Mouse (Mus musculus) limb, embryonic 10.5 days (tissue): ENCODE measurements at regions not wholly inside any gene's neighbourhood (a gene's known extent, or its start where the extent isn't known, plus 50 kb on each side); places are given as distances from the start of the nearest gene placed in this dataset.
"Not testable (repeated sequence)": the region's sequence is repeated elsewhere in the genome, so short reads cannot be mapped to it uniquely, and the experiment has no call there.

Experiments
- DNase-seq: peaks from one replicate; pipeline ENCODE4 v3.0.0-alpha.2; 2017; ENCODE audit warnings: low spot score
- H3K27ac ChIP-seq: fragments of 300-500 bp; sonication (generic); 2 replicates; pipeline ENCODE4 v1.5.1; 2016; ENCODE audit warnings: mild to moderate bottlenecking
- H3K27me3 ChIP-seq: fragments of 300-500 bp; sonication (generic); 2 replicates; pipeline ENCODE4 v1.6.1; 2016; ENCODE audit warnings: low read depth, mild to moderate bottlenecking; ENCODE audit not compliant: poor library complexity, severe bottlenecking
- H3K36me3 ChIP-seq: fragments of 300-500 bp; sonication (generic); 2 replicates; pipeline ENCODE4 v1.6.1; 2016; ENCODE audit warnings: mild to moderate bottlenecking, moderate library complexity
- H3K4me1 ChIP-seq: fragments of 300-500 bp; sonication (generic); 2 replicates; pipeline ENCODE4 v1.6.1; 2016
- H3K4me3 ChIP-seq: fragments of 300-500 bp; sonication (generic); 2 replicates; pipeline ENCODE4 v1.5.1; 2016; ENCODE audit warnings: mild to moderate bottlenecking, moderate library complexity
- H3K9me3 ChIP-seq: fragments of 300-500 bp; sonication (generic); replicated peaks from 2 replicates; pipeline ENCODE4 v1.6.1; 2016; ENCODE audit warnings: mild to moderate bottlenecking
- WGBS: fragments of 180-500 bp; shearing (Covaris S2); methylation state at CpG from one replicate; pipeline ENCODE4 v1.1.7; 2016; 5-methylcytosine and 5-hydroxymethylcytosine counted together

- WGBS = 80% methylated on average over 1 of the region's 1 CpGs
- no peaks in the 10 kb centered on the region for H3K27me3 ChIP-seq
- H3K36me3 ChIP-seq = no peaks in the 10 kb centered on the region
- no peaks in the 10 kb centered on the region for H3K4me1 ChIP-seq
- no peaks in the 10 kb centered on the region for H3K9me3 ChIP-seq
- no peak overlapping the region for H3K4me3 ChIP-seq
- DNase-seq = no peak
- no peak overlapping the region for H3K27ac ChIP-seq
These were observed 609.1 kb upstream of the Ppp6c start for GRCm38 (mm10) chr2:39835370-39835769.

- Histone ChIP-seq H3K27ac (no peak overlapping the region), H3K4me3 (no peak overlapping the region), H3K9me3 (no peaks in the 10 kb centered on the region), H3K27me3 (no peaks in the 10 kb centered on the region), H3K36me3 (no peaks in the 10 kb centered on the region), H3K4me1 (no peaks in the 10 kb centered on the region)
- 74% methylated on average over 2 of the region's 2 CpGs for WGBS
- DNase-seq = no peak
These were observed 597.6 kb upstream of the Ppp6c start for GRCm38 (mm10) chr2:39823851-39824250.

GRCm38 (mm10) chr2:39806681-39807080 is 580.4 kb upstream of the Ppp6c start:
- 50% methylated on average over 16 of the region's 16 CpGs for WGBS
- not testable (repeated sequence) for H3K4me3 ChIP-seq, H3K9me3 ChIP-seq, H3K4me1 ChIP-seq, H3K36me3 ChIP-seq, H3K27ac ChIP-seq, H3K27me3 ChIP-seq
- peak; percentile 51 for DNase-seq
